Mouse (Mus musculus) left cerebral cortex, adult 18-20 months (tissue): Measurements from ENCODE around the gene Man1b1. TPM values are rescaled to one million over a fixed set of nuclear protein-coding genes. Genes with fewer than 3 reads are reported as not detected.

Experiments used
- DNase-seq, 2 experiments: peaks; one replicate each; pipeline ENCODE4 v3.0.0; 2021 to 2022; ENCODE audit warnings: low spot score in 2 of 2, mixed read lengths in 1 of 2
- total RNA-seq, 2 experiments: library from RNA; stranded (reverse); gene quantifications; 2 replicates each; pipeline ENCODE4 v1.2.3; 2021

Gene Man1b1
- total RNA-seq, 2 experiments from 2014 or later: 62.1 to 62.2 TPM

- peak in 1 of 2 experiments; percentile 48 for DNase-seq
Observed at GRCm38 (mm10) chr2:25304657-25305541, 27.2 kb upstream of the Man1b1 start.

GRCm38 (mm10) chr2:25305587-25306359 lies 26.4 kb upstream of the Man1b1 start:
- no peak for DNase-seq

- no peak for DNase-seq
Observed at GRCm38 (mm10) chr2:25310180-25310579, 22.0 kb upstream of the Man1b1 start.

GRCm38 (mm10) chr2:25310969-25311368 lies 21.2 kb upstream of the Man1b1 start:
- DNase-seq: no peak

- DNase-seq: no peak
Observed at GRCm38 (mm10) chr2:25311491-25311891, 20.6 kb upstream of the Man1b1 start.

GRCm38 (mm10) chr2:25318119-25318966 lies 13.8 kb upstream of the Man1b1 start:
- peak; percentile 51 to 70 for DNase-seq

- DNase-seq: peak; percentile 84 to 95
Observed at GRCm38 (mm10) chr2:25318971-25319773, 13.0 kb upstream of the Man1b1 start, which contains the start of gene Grin1. Grin1 (minus strand) TSS chr2:25319187.

- no peak for DNase-seq
Observed at GRCm38 (mm10) chr2:25320084-25320483, 12.1 kb upstream of the Man1b1 start.

GRCm38 (mm10) chr2:25326036-25326435 lies 6.1 kb upstream of the Man1b1 start:
- DNase-seq: no peak

- DNase-seq: no peak
Observed at GRCm38 (mm10) chr2:25328440-25328839, 3.7 kb upstream of the Man1b1 start.

GRCm38 (mm10) chr2:25331470-25331869 lies 668 bp upstream of the Man1b1 start:
- no peak for DNase-seq

- no peak for DNase-seq
Observed at GRCm38 (mm10) chr2:25333569-25333968, 1.4 kb downstream of the Man1b1 start.

GRCm38 (mm10) chr2:25338303-25338702 lies 6.2 kb downstream of the Man1b1 start:
- no peak for DNase-seq

- DNase-seq: no peak
Observed at GRCm38 (mm10) chr2:25348162-25348561, 16.0 kb downstream of the Man1b1 start.

- no peak for DNase-seq
Observed at GRCm38 (mm10) chr2:25349499-25349898, 17.4 kb downstream of the Man1b1 start.

GRCm38 (mm10) chr2:25350701-25351100 lies 18.6 kb downstream of the Man1b1 start:
- DNase-seq: no peak

- DNase-seq: no peak
Observed at GRCm38 (mm10) chr2:25354211-25354610, 22.1 kb downstream of the Man1b1 start.

GRCm38 (mm10) chr2:25355419-25356066 lies 23.4 kb downstream of the Man1b1 start:
- no peak for DNase-seq

GRCm38 (mm10) chr2:25356208-25357079 lies 24.3 kb downstream of the Man1b1 start, which contains the start of gene Dpp7:
Dpp7 (minus strand) TSS chr2:25356359.
- DNase-seq: peak; percentile 87 to 88
